Mouse (Mus musculus): ENCODE measurements around the gene Prss33.

Prss33 gene

GRCm38 (mm10) chr17:23825591-23825990 is 10.3 kb downstream of the Prss33 start:
- no peak for DNase-seq

DNA sequence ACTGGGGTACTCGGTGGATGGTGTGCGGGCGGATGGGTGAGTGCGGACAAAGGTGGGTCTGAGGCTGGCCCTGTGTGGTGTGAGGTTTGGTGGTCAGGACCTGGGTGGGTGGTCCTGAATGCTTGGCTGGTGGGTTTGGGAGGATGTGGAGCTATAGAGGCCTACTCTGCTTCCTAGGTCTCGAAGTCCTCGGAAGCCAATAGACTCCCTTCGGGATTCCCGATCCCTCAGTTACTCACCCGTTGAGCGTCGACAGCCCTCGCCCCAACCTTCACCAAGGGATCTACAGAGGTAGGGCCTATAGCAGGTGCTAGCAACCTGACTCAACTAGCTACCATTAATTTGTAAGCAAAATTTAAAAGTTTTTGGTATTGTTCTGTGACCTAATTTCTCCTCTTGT is 12.2 kb downstream of the Prss33 start:
- DNase-seq: no peak

GRCm38 (mm10) chr17:23823018-23823417 is 12.8 kb downstream of the Prss33 start:
- no peak for DNase-seq

GRCm38 (mm10) chr17:23822094-23822493 is 13.8 kb downstream of the Prss33 start:
- DNase-seq: no peak

GRCm38 (mm10) chr17:23820731-23821130 is 15.1 kb downstream of the Prss33 start:
- DNase-seq: no peak

DNA sequence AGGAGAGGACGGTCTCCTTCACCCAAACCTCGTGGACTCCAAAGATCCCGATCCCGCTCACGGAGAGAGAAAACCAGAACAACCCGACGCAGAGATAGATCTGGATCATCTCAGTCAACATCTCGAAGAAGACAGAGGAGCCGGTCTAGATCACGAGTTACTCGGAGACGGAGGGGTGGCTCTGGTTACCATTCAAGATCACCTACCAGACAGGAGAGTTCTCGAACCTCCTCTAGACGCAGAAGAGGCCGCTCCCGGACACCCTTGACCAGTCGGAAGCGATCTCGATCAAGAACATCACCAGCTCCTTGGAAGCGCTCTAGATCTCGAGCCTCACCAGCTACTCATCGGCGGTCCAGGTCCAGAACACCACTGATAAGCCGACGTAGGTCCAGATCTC is 16.6 kb downstream of the Prss33 start:
- DNase-seq: no peak

- no peak for DNase-seq
Observed at GRCm38 (mm10) chr17:23818579-23818978, 17.3 kb downstream of the Prss33 start.

DNA sequence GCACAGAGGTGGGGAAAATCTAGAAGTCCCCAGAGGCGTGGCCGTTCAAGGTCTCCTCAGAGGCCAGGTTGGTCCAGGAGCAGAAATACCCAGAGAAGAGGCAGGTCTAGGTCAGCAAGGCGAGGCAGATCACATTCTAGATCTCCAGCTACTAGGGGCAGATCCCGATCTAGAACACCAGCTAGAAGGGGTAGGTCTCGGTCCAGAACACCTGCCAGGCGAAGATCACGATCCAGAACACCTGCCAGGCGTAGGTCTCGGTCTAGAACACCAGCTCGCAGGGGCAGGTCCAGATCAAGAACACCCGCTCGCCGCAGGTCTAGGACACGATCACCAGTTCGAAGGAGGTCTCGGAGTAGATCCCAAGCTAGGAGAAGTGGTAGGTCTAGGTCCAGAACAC is 20.2 kb downstream of the Prss33 start:
- DNase-seq: no peak

DNA sequence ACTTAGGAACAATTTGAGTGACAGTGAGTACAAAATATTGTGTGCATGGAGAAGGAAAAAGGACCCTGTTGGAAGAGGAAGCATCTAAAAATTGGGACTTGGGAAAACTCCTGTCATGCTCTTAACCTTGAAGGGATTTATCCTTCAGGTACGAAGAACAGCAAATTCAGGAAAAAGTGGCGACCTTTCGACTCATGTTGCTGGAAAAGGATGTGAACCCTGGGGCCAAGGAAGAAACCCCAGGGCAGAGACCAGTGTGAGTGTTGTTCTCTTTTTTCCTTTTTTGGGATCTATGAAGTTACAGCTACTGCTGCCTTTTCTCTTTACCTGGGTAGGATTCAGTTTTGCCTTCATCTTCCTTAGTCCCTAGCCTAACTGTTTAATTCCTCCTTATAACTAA is 27.9 kb downstream of the Prss33 start:
- no peak for DNase-seq

- DNase-seq: peak; percentile 67 to 71
Observed at GRCm38 (mm10) chr17:23806867-23807266, 29.0 kb downstream of the Prss33 start.

DNA sequence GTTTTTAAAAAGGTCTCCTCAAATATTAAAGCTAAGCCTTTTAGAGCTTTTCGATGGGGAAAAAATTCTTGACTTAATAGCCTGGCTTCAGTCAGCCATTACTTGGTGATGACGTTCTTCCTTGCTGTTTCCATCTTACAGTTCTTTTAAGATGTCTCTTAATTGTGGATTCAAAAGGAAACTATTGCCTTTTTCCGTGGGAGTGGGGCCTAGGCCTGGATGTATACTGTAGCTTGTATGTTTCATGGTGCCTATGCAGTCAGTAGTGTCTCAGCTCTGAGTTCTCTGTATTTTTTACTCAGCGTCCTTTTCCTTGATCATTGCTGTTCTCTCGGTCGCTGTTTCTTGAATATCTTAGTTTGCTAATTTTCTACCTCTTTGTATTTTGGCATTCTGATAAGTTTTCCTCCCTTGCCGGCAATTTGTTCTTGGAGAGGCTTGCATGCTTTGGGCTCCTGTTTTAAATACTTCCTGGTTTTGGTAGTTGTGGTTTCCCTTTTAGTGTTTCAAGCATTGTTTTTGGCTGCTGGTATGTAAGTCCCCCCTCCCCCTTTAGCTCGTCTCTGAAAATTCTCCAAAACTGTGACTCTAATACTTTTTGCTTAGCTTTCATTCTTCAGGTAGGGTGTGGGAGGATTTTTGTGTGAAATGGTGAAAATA is 31.3 kb downstream of the Prss33 start:
- no peak for DNase-seq

GRCm38 (mm10) chr17:23803366-23804041 is 32.4 kb downstream of the Prss33 start:
- DNase-seq: peak; percentile 61 to 83

DNA sequence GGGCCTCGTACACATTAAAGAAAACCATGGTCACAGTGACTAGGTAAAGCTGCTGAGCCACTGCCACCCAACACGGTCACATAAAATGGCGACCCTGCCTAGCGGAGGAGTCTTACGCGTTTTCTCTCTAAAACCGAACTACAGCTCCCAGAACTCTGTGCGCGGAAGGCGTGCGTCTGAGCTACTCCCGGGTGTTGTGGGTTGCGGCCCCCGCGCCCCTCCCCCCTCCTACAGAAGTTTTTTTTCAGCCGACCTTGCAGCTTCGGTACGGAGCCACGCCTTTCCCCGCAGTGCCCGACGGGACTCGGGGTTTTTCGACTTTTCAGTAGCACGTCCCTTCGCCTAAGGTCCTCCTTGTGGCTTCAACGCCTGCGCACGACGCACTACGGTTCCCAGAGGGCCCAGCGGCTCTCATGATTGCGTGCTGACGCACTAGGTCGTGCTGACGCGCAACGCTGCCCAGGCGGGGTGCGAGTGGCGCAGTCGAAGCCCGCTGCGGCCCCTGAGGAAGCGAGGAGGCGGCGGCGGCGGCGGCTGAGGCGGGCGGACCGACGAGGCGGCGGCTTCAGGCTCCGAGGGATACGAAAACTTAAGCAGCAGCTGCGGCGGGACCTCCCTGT is 33.0 kb downstream of the Prss33 start:
- DNase-seq: peak; percentile 97 to 99

- DNase-seq: no peak
Observed at GRCm38 (mm10) chr17:23801627-23802026, 34.2 kb downstream of the Prss33 start.

- no peak for DNase-seq
Observed at GRCm38 (mm10) chr17:23797316-23797715, 38.5 kb downstream of the Prss33 start.

- DNase-seq: no peak
Observed at GRCm38 (mm10) chr17:23795323-23795722, 40.5 kb downstream of the Prss33 start.

- DNase-seq: peak in 1 of 2 experiments; percentile 35
Observed at GRCm38 (mm10) chr17:23791079-23791357, 44.8 kb downstream of the Prss33 start.

DNA sequence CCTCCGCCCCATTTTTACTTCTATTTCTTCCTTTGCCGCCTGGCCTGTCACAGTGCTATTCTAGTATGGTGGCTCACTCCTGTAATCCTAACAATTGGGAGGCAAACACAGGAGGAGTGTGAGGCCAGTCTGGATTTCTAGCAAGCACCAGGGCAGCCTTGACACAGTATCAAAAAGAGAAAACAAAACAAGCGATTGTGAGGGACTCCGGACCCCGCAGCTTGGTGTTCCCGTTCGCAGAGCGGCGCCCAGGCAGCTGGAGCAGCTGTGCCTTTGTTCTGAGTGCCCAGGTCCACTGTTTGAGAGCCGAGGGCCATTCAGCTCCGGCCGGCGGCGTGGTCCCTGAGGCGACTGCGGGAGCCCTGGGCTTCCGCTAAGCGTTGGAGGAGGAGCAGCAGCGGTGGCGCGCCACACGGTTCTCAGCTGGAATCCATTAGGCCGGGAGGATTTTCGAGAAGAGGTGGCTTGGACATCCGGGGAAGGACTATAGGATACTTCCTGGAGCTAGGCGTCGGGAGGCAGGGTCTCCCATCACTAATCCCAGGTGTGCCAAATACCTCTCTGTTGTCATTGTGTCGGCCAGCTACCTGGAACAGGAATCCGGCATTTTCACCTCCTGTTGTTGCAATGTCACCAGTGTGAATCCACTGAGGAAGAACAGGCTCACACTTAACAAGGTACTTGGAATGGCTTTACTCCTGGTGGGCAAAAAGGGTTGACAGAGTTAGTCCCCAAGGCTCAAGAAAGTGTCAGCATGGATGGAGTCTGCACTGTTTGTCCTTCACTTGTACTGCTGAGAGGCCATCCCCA is 45.4 kb downstream of the Prss33 start, which contains the start of gene Srrm2:
Gene Srrm2, plus strand, starts transcription at position 264 of the 810 bp plus-strand sequence.
- peak; percentile 61 to 74 for DNase-seq

DNA sequence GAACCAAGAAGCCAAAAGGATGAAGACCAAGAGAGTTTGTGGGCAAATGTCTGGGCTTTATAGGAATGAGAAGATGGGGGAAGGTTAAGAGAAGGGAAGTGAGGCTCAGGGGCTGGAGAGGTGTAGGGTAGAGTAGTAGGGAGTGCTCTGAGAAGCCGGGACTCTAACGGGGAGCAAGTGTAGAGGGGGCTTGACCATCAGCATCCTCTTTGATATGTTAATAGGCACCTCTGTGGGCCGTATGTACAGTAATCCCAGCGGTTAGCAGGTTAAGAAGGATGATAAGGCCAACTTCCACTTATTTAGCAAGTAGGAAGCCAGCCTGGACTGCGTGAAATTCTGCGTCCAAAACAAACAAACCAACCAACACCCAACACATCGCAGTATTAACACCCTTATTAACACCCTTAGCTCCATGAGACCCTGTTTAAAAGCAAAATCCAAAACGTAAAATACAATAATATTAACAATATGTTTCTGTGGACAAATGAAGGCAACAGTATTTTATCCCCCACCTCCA is 46.0 kb downstream of the Prss33 start:
- no peak for DNase-seq

- no peak for DNase-seq
Observed at GRCm38 (mm10) chr17:23788973-23789372, 46.9 kb downstream of the Prss33 start.

GRCm38 (mm10) chr17:23786510-23786931 is 49.3 kb downstream of the Prss33 start:
- peak; percentile 60 to 64 for DNase-seq

DNA sequence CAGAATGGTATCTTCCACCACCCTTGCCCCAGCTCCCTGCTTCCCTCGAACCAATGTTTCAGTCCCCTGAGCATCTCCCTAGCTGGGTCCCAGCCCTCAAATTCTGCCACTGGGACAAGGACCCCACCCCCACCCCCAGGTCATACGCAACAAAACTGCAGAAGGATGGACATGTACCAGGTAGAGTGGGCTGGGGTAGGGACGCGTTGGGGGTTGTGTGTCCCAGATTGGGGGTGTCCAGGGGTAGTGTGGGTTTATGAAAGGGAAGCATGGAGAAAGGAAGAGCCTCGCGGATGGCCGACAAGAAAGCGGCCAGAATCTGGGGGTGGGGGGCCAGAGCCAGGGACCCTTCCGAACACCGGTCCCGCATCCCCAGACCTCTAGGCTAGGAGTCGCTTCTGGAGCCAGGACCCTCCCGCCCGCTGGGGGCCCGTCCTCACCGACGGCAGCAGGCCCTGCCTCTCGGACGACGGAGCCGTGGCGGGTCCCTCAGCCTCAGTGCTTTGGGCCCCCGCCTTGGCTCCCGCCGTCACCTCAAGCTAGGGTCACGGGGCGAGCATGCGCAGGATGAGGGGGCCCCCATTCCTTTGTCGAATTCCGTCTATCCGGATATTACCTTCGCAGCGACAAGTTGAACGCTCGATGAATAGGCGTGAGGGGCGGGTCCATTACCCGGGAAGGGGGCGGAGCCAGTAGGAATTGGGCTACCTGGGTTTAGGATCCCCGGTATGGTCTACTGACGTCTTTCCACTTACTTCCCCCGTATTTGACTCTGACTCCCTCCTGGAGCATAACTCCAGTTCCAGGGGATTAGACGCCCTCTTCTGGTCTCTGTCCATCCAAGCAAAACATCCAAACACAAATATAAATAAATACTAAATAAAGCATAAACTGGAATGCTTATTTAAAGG is 50.0 kb downstream of the Prss33 start, which contains the start of gene Flywch2:
Gene Flywch2, minus strand, starts transcription at position 521 of the 911 bp plus-strand sequence.
- DNase-seq: peak; percentile 91 to 97
